Mouse (Mus musculus) left cerebral cortex, postnatal 4 days (tissue): ENCODE results near the gene Lpcat1. TPM values are rescaled to one million over a fixed set of nuclear protein-coding genes. Genes with fewer than 3 reads are reported as not detected.

Experiments
- DNase-seq: peaks from one replicate; pipeline ENCODE4 v3.0.0-alpha.2; 2022
- intact Hi-C: fragments of 180-260 bp; cut with DNase I; formaldehyde crosslinking; loops from one replicate; pipeline ENCODE4 v1.15.1; 2025
- total RNA-seq, 2 experiments: library from RNA; stranded (reverse); gene quantifications; 2 replicates each; pipeline ENCODE4 v1.2.3; 2021

Lpcat1 gene
- 100 to 1,000 TPM in 1 of 2 experiments, 10 to 100 TPM in 1; 95.5 to 106 TPM for total RNA-seq

DNA sequence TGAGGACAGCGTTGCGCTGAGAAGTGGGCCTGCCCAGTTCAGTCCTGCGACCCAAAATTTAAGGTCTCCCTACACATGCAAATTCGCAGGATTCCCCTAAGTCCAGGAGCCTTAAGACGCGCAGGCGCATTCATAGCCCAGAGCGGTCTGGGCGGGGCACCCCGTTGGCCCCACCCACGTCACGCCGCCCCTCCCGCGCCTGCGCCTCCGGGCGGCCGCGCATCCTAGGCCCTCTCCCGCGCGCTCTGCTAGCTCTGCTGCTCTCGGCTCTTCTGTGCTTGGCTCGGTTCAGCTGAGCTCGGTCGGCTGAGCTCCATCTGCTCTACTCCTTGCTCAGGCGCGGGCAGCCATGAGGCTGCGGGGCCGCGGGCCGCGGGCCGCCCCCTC lies at the start of gene Lpcat1:
Lpcat1 (plus strand) TSS at position 164 of the 387 bp plus-strand sequence.
- intact Hi-C loops: no loop called here
- peak; percentile 93 for DNase-seq

DNA sequence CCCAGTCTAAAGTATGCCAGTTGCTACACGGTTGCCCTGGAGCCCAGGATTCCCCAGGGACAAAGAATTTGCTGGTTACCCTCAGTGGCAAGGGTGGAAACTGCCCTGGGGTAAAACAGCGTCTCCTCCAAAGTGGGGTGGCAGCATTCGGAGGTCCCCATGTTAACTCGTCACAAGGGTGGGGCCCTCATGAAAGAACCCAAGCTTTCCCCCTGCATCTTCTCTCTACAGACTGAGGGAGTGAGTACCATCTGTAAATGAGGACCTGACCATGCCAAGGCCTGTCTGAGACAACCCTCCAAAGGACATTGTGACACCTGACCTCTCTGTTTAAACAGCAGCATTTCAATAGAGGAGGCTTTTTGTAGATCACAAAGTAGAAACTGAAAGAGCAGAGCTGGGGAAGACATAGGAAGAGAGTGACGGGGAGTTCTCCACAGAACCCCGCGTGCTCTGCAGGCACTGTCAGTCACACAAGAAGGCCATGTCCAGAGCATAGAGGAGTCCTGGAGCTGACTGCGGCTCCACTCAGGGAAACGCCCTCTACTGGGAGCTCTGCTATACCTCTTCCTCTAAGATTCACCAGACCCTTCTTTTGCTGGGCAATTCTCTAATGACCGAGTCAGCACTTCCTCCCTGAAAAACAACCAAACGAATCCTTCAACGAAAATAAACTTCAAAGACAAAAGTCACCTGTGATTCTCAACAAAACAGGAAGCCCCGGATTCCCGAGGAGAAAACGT lies 49.3 kb upstream of the Lpcat1 start:
- intact Hi-C loops: no loop called here
- DNase-seq: peak; percentile 32

DNA sequence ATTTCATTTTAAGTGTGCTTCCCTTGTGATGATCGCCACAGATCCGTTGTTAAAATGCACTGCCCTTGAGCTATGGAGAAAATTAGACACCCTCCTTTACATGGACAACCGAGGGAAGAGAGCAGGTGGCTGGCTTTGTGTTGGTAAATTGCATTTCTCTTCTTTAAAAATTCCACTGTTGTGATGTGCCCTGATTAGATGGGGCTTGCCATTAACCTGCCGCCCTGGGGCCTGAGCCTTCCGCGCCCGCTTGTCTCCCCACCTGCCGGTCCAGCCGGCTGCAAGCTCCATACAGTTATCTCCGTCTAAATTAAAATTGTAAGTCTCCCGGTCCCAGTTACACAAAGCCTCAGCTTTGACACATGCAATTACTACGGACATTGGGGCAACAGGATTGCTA lies 48.7 kb upstream of the Lpcat1 start:
- intact Hi-C loops: no loop called here
- DNase-seq: peak; percentile 22

DNA sequence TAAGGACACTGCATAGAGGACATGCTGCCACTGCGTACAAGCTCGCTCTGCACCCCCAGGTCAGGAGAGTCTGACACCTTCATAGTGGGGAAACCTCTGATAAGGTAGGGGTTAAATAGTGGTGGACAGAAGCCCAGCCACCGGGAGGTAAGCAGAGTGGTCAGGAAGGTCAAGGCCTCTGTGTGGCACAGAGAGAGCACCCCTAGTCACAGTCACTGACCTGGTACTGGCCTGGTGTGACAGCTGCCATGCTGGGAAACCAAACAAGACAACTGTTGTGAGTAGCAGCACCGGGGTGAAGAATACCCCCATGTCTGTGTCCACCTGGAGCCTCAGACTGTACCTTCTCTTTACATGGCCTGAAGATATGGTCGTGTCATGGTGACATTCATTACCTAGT lies 47.8 kb upstream of the Lpcat1 start:
- no peak for DNase-seq

DNA sequence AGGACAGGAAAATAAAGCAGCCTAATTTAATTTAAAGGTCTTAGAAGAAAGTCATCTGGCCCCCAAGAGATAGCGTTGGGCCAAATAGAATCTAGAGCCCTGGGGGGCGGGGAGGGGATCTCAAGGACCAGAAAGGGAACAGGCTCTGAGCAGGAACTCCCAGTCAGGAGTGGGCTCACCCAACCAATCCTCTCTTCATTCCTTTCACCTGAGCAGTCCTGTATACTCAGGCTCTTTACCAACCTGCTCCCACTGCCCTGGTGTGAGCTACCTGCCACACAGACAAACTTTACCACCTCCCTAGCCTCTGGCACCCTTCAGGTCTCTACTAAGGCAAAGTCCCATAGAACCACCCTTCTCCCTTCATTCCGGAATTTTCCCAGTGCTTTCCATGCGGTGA lies 44.0 kb upstream of the Lpcat1 start:
- no peak for DNase-seq
- intact Hi-C loops: no loop called here

More for the DNA sequence above, 47.8 kb upstream of the Lpcat1 start:
- intact Hi-C loops: no loop called here

DNA sequence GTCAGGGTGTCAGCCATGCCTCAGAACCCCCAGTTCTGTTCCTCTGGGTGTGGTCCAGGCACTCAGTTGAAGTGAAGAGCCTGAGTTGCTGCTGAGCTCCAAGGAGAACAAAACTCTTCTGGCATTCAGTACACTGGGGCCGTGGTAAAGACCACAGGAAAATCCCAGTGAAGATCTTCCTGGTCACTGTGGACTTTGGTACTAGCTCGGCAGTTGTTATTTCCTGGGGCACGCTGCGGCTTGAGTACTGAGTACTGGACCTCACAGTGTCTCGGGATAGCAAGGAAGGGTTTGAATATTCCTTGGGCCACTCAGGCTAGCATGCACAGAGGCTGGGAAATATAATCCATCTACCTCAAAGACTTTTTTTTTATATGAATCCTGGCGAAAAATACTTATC lies 42.0 kb upstream of the Lpcat1 start:
- intact Hi-C loops: loop anchor here (5.0 kb wide), 1 partner anchor 82 kb away; no protein-coding TSS in a partner anchor
- no peak for DNase-seq

DNA sequence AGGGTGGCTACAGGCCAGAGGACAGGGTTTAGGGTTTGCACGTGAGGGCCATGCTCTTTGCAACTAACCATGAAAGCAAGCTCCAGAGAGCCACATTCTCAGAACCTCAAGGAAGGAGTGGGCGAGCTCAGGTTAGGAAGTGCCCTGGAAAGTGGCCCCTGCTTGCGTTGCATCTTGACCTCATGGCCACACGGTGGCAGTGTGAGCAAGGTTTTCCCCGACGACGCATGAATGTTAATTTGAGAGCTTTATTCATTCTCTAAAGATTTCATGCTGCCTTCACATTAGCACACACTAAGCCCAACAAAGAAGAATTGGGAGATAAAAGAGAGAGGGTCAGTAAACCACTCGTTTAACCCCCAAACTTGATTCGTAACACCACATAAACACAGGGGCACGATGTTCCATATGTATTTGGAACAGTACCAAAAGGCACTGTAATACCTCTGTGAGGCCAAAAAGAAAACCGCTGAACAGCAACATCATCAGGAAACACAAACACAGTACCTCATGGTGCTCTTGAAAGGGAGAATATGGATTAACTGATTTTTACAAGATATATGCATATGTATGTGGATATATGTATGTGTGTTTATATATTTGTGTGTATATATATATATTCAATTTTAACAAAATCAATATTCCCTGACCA lies 41.0 kb upstream of the Lpcat1 start:
- intact Hi-C loops: loop anchor here (5.0 kb wide), 1 partner anchor 81 kb away; no protein-coding TSS in a partner anchor
- peak; percentile 70 for DNase-seq

DNA sequence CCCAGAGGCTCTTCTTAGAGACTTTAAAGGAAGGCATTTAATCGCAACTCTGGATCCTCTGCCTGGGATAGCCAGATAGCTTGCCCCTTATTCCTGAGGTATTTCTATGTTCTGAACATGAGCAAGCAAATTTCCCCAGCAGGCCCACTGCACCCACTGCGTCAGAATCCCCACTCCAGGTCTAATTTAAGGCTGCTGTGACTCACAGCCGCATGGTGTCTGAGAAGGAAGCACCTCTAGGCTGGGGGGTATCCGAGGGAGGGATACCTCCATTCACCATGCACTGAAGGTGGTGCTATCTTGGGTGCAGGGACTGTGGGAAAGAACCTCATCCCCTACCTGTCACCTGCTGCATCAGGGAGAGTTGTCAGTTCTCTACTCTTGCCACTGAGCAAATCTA lies 40.4 kb upstream of the Lpcat1 start:
- no peak for DNase-seq
- intact Hi-C loops: loop anchor here (5.0 kb wide), 1 partner anchor 81 kb away; no protein-coding TSS in a partner anchor

DNA sequence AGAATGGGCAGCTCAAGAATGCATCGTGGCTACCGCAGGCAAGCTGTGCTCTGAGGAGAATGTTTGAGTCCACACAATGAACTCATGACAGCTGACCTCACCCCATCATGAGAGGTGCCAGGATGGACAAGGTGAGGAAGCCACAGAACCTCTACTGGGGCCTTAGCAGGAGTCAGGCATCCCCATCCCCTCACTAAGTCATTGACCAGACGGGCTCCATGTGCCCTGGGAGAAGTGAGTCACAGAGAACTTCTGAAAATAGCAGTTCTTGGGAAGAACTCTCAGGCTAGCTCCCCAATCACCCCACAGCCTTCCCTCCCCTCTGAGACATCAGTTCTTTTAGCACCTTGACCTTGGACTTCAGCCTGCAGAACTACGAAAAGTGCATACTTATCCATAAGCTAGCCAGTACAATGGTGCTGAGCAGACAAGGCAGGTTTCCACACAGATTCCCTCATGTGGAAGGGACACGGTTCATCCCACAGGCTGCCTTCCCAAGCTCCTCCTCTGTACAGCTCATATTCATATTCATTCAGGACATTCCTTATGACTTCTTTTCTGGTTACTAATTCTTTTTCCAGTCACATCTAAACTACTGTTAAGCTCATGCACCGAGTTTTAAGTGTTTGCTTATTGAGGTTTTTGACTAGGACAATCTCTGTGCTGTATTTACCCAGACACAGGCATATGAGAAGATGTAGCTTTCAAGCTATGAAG lies 37.2 kb upstream of the Lpcat1 start:
- intact Hi-C loops: loop anchor here (5.0 kb wide), 1 partner anchor 78 kb away; no protein-coding TSS in a partner anchor
- no peak for DNase-seq

DNA sequence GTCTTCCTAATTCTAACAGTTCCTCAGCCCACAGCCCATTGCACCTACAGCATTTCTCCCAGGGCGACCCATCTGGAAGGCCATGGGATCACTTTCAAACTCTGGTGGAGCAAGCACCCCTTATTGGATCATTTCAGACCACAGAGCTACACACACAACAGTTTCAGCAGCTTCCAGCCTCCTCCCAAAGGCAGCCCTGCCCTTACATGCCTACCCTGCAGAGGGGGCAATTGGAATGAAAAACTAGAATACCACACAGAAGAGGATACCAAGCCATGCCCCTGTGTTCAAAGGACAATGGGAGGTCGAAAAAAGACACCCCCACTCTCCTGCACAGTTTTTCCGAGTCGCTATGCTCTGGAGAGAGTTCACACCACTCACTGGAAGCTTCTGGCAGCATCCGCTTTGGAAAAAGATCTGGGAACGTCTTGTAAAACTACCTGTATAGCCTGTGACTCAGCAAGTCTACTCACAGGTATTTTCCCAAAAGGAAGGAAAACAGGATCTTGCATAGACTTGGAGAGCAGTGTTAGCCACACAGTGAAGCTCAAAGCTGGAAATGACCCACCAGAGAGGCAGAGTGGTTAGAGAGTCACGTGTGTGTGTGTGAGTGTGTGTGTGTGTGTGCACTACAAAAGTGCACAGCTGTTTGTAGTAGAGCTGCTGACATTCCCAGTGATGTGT lies 34.4 kb upstream of the Lpcat1 start:
- intact Hi-C loops: no loop called here
- no peak for DNase-seq

DNA sequence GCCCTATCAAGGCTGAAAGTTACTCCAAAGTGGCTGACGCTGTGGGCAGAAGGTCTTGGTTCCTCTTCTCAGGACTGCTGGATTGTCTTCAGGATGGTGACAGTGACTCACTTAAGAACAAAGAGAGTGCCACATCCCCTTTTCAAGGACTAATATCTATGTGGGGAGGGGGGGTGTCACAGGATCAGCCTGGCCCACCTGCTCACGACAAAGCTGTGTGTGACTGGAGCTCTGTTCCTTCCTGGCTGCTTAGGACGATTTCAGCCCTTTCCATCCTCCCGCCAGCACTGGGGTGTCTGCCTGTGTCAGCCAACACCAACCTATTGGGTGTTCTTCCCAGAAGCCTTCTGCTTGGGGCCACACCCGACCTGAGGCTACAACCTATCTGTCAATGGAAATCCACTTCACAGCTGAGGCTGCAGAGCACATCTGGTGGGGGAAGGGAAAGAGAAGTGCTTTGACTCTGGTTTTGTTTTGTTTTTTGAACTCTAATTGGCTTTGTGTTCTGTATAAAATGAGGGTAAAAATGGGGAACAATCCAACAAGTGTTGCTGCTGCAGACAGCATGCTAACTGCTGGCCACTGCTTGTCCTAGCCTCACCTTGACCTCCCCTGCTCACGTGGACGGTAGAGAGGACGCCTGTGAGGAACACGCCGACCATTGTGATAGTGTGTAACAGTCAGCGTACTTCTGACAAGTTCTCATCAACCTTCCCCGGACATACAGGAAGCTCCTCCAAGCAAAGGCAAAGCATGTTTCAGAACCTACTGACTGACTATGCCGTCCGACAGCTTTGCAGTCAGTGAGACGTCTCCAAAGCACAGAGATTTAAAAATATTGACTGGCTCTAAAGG lies 33.1 kb upstream of the Lpcat1 start:
- DNase-seq: no peak
- intact Hi-C loops: no loop called here

DNA sequence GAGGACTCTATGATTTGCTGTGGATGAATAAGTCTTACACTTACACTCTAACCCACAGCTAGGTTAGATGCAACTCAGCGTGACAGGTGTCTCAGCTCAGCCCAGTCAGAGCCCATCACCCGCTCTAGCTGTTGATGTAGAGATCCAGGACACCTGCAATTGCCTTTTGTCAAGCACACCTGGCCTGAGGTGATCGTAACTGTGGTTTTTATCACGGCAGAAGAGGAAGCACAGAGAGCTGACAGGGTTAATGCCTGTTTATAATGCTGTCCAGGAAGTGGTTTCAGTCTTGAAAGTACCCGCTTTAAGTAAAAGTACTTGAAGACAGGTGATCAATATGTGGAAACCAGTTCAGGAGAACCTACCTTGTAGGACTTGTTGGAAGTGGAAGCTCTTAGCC lies 32.3 kb upstream of the Lpcat1 start:
- intact Hi-C loops: no loop called here
- no peak for DNase-seq

DNA sequence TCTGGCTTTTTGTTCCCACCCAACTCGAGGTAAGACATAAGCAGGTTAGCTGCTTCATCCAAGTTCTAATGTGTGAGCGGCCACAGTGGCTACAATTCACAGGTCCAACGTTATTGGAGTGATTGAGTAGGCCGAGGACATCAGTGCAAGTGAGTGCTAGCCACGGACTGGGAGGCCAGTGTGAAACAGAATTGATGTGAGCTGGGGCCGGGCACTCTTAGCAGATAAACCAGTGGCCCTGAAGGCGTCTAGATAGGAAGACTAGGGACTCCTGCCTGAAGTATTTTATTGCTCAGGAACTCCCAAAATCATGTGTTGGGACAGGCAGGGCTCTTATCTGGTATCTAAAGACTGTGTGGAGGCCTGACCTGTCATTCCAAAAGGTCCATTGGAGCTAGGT lies 31.3 kb upstream of the Lpcat1 start:
- DNase-seq: no peak
- intact Hi-C loops: no loop called here

DNA sequence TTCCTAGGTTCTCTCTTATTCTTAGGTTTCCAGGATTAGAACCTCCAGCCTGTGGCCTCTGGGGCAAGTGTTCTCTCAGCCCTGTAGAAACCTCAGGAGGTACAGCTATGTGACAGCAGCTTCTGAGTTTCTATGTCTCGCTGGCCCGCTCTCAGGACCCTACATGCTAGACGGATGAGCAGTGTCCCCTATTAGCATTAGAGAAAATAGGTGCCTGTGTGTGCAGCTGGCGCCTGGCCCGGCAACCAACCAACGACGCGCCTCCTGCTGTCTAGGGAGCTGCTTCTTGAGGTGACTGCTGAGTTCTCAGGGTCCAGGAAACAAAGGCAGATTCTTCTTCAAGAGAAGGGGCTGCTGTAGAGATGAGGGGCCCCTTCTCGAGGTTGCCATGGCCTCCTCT lies 27.9 kb upstream of the Lpcat1 start:
- peak; percentile 27 for DNase-seq
- intact Hi-C loops: no loop called here

DNA sequence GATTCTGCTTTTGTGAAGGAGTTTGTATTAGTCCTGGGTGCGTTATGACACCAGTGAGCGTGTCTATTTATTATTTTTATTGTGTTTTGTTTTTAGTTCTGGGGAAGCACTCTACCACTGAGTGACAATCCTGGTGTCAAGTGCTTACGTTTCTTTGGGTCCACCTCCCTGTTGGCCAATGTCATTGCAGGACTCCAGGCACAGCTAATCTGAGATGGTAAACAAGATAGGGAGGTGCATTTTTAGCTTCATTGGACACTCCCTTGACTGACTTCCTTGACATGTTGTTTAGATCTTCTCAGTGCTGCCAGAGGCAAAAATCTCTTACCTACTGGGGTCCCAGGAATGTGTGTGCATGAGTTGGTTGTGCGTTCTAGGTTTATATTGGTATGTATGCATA lies 26.0 kb upstream of the Lpcat1 start:
- no peak for DNase-seq
- intact Hi-C loops: no loop called here

DNA sequence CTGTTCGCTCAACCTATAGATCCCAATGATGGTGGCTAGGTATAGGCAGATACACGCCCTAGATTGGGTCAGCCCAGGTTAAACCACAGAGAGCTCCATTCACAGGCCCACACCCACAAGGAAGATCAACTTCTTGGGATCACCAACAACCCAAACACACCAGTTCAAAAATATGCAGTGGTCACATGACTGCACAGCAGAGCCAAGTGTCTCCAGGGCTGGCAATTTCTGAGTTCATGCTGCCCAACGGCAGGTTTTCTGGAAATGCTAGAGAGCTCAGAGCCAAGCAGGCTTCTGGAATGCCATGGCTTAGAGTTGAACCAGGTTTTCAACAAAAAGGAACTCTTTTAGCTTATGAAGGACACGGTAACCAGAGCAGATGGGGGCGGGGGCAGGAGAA lies 25.3 kb upstream of the Lpcat1 start:
- no peak for DNase-seq
- intact Hi-C loops: no loop called here

DNA sequence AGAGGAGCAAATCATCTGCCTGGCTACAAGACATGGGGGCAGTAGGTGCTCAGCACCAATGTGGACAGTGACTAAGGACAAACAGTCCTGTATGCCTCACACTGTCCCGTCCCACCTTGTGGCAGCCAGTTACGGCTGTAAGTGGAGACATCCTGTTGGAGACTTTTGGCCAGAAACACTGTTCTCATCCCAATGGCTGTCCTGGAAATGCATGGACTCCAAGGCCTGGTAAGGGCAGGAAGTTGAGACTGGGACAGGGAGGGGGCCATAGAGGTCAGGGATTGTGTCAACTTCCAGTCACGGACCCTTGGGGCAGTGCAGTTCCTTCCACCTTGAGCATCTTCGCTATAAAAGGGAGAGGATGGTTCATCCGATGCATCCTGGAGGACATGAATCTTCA lies 24.6 kb upstream of the Lpcat1 start:
- no peak for DNase-seq
- intact Hi-C loops: no loop called here

DNA sequence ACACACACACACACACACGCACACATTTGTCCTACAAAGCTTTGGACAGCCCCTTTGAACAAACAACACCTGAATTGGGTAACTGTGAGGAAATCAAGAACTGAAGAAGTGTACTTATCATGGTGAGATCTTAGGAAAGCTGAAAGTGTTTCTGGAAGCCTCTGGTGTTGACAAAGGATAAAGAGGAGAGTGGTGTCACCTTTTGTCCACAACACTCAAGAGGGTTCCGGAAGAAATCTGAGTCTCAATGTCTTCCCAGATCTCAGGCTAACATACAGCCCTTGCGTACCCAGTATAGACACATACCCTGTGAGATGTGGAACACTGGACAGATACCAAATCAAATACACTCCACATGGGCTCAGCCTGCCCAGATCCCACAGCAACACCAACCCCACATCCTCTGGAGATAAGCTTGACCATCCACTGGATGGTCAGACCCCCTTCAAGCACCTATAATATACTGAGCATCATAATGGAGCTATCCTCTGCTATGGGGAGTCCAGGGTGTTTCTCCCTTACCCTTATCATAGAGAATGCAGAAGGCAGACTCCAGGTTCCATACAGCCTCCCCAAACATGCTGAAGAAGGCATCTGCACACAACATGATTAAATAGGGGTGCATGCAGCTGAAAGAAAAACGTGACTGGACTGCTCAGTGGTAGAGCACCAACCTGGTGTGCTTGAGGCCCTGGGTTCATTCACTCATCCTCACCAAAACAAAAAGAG lies 23.7 kb upstream of the Lpcat1 start:
- intact Hi-C loops: no loop called here
- DNase-seq: no peak

DNA sequence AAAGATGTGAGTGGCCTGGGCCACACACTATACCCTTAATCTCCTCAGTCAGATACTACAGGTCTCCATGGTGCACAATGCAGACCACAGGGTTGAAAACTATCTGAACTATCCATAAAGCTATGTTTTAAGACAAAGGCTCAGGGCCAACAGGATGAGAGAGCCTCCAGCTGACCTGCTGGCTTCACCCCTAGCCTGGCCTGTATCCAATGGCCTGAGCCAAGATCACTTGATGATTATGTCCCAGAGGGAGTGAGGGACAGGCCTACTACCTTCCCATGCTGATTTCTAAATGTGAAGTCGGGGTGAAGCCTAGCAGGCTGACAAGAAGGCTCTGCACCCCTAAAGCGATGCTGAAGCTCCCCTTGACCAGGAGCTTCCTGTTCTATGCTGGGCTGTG lies 21.9 kb upstream of the Lpcat1 start:
- peak; percentile 52 for DNase-seq
- intact Hi-C loops: no loop called here
